Mouse (Mus musculus) thymus, postnatal 0 days (tissue): ENCODE data around the gene Rhd. TPM values are rescaled to one million over a fixed set of nuclear protein-coding genes. Genes with fewer than 3 reads are reported as not detected.

Experiments
- DNase-seq: peaks from one replicate; pipeline ENCODE4 v3.0.0-alpha.2; 2015; ENCODE audit warnings: low spot score
- polyA plus RNA-seq: library from polyadenylated mRNA; unstranded; fragments of >200 nt; fragmentation: Nextera tagmentation; extraction: Ambion mirVana; gene quantifications from 2 replicates; pipeline ENCODE4 v1.2.1, GENCODE M21; 2015

The Rhd gene
- polyA plus RNA-seq, 1 experiment from 2014 or later: 0.34 TPM

- no peak for DNase-seq
These were observed 65.2 kb downstream of the Rhd start for GRCm38 (mm10) chr4:134929536-134929935.

GRCm38 (mm10) chr4:134930190-134930589, 65.9 kb downstream of the Rhd start:
- DNase-seq: no peak

GRCm38 (mm10) chr4:134930684-134931481, 66.5 kb downstream of the Rhd start, which contains the start of gene Syf2:
Gene Syf2, plus strand, starts transcription at chr4:134930898.
- DNase-seq: peak; percentile 98

- DNase-seq: no peak
These were observed 73.2 kb downstream of the Rhd start for GRCm38 (mm10) chr4:134937240-134938176.

- no peak for DNase-seq
These were observed 75.6 kb downstream of the Rhd start for GRCm38 (mm10) chr4:134939900-134940299.

GRCm38 (mm10) chr4:134943758-134944538, 79.6 kb downstream of the Rhd start:
- no peak for DNase-seq

Other genes starting within 250 kb of the Rhd start
- gene Man1c1, start 160.2 kb upstream of the Rhd start, polyA plus RNA-seq: 0.91 and 1.2 TPM in 2 replicates
- gene Ldlrap1, start 96.5 kb upstream of the Rhd start, polyA plus RNA-seq: 16.1 and 16.6 TPM in 2 replicates
- gene Maco1, start 11.2 kb upstream of the Rhd start, polyA plus RNA-seq: 31.0 and 42.6 TPM in 2 replicates
- gene Tmem50a, start 50.5 kb downstream of the Rhd start, polyA plus RNA-seq: 247 and 304 TPM in 2 replicates
- gene Rsrp1, start 59.1 kb downstream of the Rhd start, polyA plus RNA-seq: 822 and 855 TPM in 2 replicates
- 171 and 176 TPM in 2 replicates for gene Syf2, start 66.4 kb downstream of the Rhd start, polyA plus RNA-seq